Mouse (Mus musculus) bone marrow, adult 2 months (tissue): ENCODE results near the gene Mageb4. TPM values are rescaled to one million over a fixed set of nuclear protein-coding genes. Genes with fewer than 3 reads are reported as not detected.
"Not testable (repeated sequence)": the region's sequence is repeated elsewhere in the genome, so short reads cannot be mapped to it uniquely, and the experiment has no call there.

Experiments
- H3K27ac ChIP-seq: fragments of 200-500 bp; 2 replicates; pipeline ENCODE4 v1.5.1; 2012; ENCODE audit warnings: low read depth, mild to moderate bottlenecking, control low read depth, inconsistent platforms, low read length; ENCODE audit not compliant: control insufficient read depth, poor library complexity, insufficient read depth
- H3K4me1 ChIP-seq: fragments of 200-500 bp; 2 replicates; pipeline ENCODE4 v1.6.1; 2011; ENCODE audit warnings: low read length; ENCODE audit not compliant: control insufficient read depth, insufficient read depth
- H3K4me3 ChIP-seq: fragments of 200-500 bp; replicated peaks from 2 replicates; pipeline ENCODE3; 2011; ENCODE audit warnings: mild to moderate bottlenecking, low read depth, low read length, control low read depth; ENCODE audit not compliant: control insufficient read depth
- CTCF ChIP-seq: fragments of 200-500 bp; IDR thresholded peaks from 2 replicates; pipeline ENCODE4 v1.5.1; 2011; ENCODE audit warnings: low read length, control low read depth; ENCODE audit not compliant: control insufficient read depth, insufficient read depth
- POLR2A ChIP-seq: fragments of 200-500 bp; IDR thresholded peaks from 2 replicates; pipeline ENCODE4 v1.6.1; 2011; ENCODE audit warnings: low read depth, mild to moderate bottlenecking, control low read depth, low read length, borderline replicate concordance; ENCODE audit not compliant: control insufficient read depth
- WGBS: fragments of 180-500 bp; shearing (Covaris S2); methylation state at CpG from one replicate; pipeline ENCODE4 v1.1.7; 2018; 5-methylcytosine and 5-hydroxymethylcytosine counted together
- polyA plus RNA-seq: library from polyadenylated mRNA; stranded (reverse); fragments of >200 nt; gene quantifications from 2 replicates; pipeline ENCODE4 v1.2.4, GENCODE M21; 2011; ENCODE audit warnings: low replicate concordance; ENCODE audit not compliant: missing spikeins, insufficient read depth, insufficient read length

Gene Mageb4
- polyA plus RNA-seq, result not detected in 2 replicates

DNA sequence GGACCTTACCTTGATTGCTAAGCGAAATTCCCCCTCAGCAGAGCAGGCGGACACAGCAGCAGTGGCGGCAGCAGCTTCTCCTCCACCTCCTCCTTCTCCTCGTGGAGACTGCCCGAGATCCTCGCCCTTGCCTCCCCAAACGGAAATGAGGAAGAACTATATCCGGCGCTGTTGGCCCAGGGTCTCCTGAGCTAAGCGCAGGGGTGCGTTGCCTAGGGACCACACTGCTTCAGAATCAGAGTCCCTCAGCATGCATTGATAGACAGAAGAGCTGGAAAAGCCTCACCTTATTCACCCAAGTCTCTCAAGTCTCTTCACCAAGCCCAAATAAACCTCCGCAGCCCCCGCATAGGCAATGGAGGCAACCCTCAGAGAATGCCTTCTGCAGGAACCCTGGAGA lies at the start of gene Mageb4:
Mageb4 (minus strand) TSS at position 101 of the 400 bp plus-strand sequence.
- H3K4me1 ChIP-seq, H3K27ac ChIP-seq, H3K4me3 ChIP-seq: not testable (repeated sequence)
- WGBS, result no CpG with 5 or more reads among the region's 13 CpGs

GRCm38 (mm10) chrX:86284597-86284996 lies 20.3 kb downstream of the Mageb4 start:
- WGBS, result 19% methylated on average over 1 of the region's 2 CpGs
- not testable (repeated sequence) for H3K4me1 ChIP-seq

DNA sequence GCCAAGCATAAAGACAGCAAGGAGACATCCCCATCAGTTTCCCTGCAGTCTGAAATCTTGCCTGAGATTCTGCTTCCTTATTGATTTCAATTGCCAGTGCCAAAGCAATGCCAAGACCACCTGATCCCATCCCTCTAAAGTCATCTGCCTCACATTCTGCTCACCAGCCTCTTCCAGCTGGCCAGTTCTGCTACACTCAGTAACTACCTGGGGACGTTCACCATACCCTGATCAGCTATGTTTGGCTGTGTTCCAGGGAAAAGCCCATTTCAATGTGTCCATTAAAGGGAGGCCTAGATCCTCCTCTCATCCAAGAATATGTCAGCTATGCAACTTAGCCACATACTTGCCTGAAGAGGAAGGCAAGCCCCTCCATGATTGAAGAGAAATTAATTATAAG lies 58.9 kb downstream of the Mageb4 start:
- H3K4me1 ChIP-seq, H3K27ac ChIP-seq: not testable (repeated sequence)
- no CpG with 5 or more reads among the region's 1 CpGs for WGBS

More at GRCm38 (mm10) chrX:86284597-86284996, 20.3 kb downstream of the Mageb4 start:
- not testable (repeated sequence) for H3K27ac ChIP-seq, H3K4me3 ChIP-seq

GRCm38 (mm10) chrX:86237246-86237645 lies 67.6 kb downstream of the Mageb4 start:
- H3K27ac ChIP-seq, result no peak overlapping the region
- H3K4me1 ChIP-seq, result no peaks in the 10 kb centered on the region
- no peak for TF ChIP-seq POLR2A
- TF ChIP-seq CTCF, result no peak
- no CpG with 5 or more reads among the region's 1 CpGs for WGBS
- no peak overlapping the region for H3K4me3 ChIP-seq

More for the DNA sequence above, 58.9 kb downstream of the Mageb4 start:
- H3K4me3 ChIP-seq, result not testable (repeated sequence)

Other genes starting within 250 kb of the Mageb4 start
- 7.5 TPM in 1 of 2 replicates, not detected in the other for gene Nr0b1, start 113.3 kb downstream of the Mageb4 start, polyA plus RNA-seq